Mouse (Mus musculus) midbrain, embryonic 11.5 days (tissue): ENCODE data around the gene Sh3bp1. TPM values are rescaled to one million over a fixed set of nuclear protein-coding genes. Genes with fewer than 3 reads are reported as not detected.

Source experiments
- ATAC-seq: fragments of 200-750 bp; cut with Nextera tagmentation; 2 replicates; pipeline ENCODE4 v1.8.0; 2017; ENCODE audit warnings: moderate TSS enrichment, moderate library complexity; ENCODE audit not compliant: low FRiP score
- DNase-seq: peaks from one replicate; pipeline ENCODE4 v3.0.0; 2015; ENCODE audit warnings: low spot score; ENCODE audit errors: missing footprints
- H3K27ac ChIP-seq: fragments of 300-500 bp; sonication (generic); 2 replicates; pipeline ENCODE4 v1.5.1; 2014; ENCODE audit warnings: low read depth, low read length
- H3K27me3 ChIP-seq: fragments of 300-500 bp; sonication (generic); 2 replicates; pipeline ENCODE4 v1.6.1; 2014; ENCODE audit warnings: mild to moderate bottlenecking, low read length, moderate library complexity, mixed read lengths; ENCODE audit not compliant: control insufficient read depth, insufficient read depth
- H3K36me3 ChIP-seq: fragments of 300-500 bp; sonication (generic); 2 replicates; pipeline ENCODE4 v1.6.1; 2014; ENCODE audit warnings: mild to moderate bottlenecking, low read length, moderate library complexity, mixed read lengths; ENCODE audit not compliant: control insufficient read depth, insufficient read depth
- H3K4me1 ChIP-seq: fragments of 300-500 bp; sonication (generic); 2 replicates; pipeline ENCODE4 v1.6.1; 2014; ENCODE audit warnings: low read length; ENCODE audit not compliant: control insufficient read depth, insufficient read depth
- H3K4me2 ChIP-seq: fragments of 300-500 bp; sonication (generic); 2 replicates; pipeline ENCODE4 v1.6.1; 2014; ENCODE audit warnings: mild to moderate bottlenecking, moderate library complexity
- H3K4me3 ChIP-seq: fragments of 300-500 bp; sonication (generic); 2 replicates; pipeline ENCODE4 v1.5.1; 2014; ENCODE audit warnings: low read depth, low read length
- H3K9ac ChIP-seq: fragments of 300-500 bp; sonication (generic); 2 replicates; pipeline ENCODE4 v1.6.1; 2014; ENCODE audit warnings: low read length
- H3K9me3 ChIP-seq: fragments of 300-500 bp; sonication (generic); 2 replicates; pipeline ENCODE4 v1.6.1; 2016; ENCODE audit warnings: low read length; ENCODE audit not compliant: control insufficient read depth
- WGBS: fragments of 180-500 bp; shearing (Covaris S2); extraction: QIAGEN DNeasy Blood & Tissue Kit; methylation state at CpG from one replicate; pipeline ENCODE4 v1.1.7; 2014; 5-methylcytosine and 5-hydroxymethylcytosine counted together
- polyA plus RNA-seq: library from polyadenylated mRNA; unstranded; fragments of >200 nt; fragmentation: Nextera tagmentation; extraction: Ambion mirVana; gene quantifications from 2 replicates; pipeline ENCODE4 v1.2.1, GENCODE M21; 2014

Gene Sh3bp1
- polyA plus RNA-seq, 1 experiment from 2014 or later = 9.1 TPM

GRCm38 (mm10) chr15:78862280-78862679, 37.3 kb upstream of the Sh3bp1 start:
- WGBS = 86% methylated on average over 5 of the region's 5 CpGs
- no peaks in the 10 kb centered on the region for H3K27me3 ChIP-seq
- no peak overlapping the region for H3K4me3 ChIP-seq
- H3K27ac ChIP-seq = no peak overlapping the region
- H3K9me3 ChIP-seq = no peaks in the 10 kb centered on the region
- H3K9ac ChIP-seq = no peak overlapping the region
- DNase-seq = no peak
- H3K36me3 ChIP-seq = no peaks in the 10 kb centered on the region
- no peaks in the 10 kb centered on the region for H3K4me1 ChIP-seq
- no peak for ATAC-seq
- no peak overlapping the region for H3K4me2 ChIP-seq

- Histone ChIP-seq H3K4me1 (peaks cover under 1% of the 10 kb centered on the region; the same call in 1 of the 2 replicates), H3K9ac (no peak overlapping the region), H3K4me2 (no peak overlapping the region), H3K27me3 (no peaks in the 10 kb centered on the region), H3K9me3 (no peaks in the 10 kb centered on the region), H3K27ac (no peak overlapping the region), H3K4me3 (no peak overlapping the region), H3K36me3 (no peaks in the 10 kb centered on the region)
- DNase-seq = no peak
- ATAC-seq = no peak
- 85% methylated on average over 2 of the region's 2 CpGs for WGBS
Observed at GRCm38 (mm10) chr15:78863154-78863553, 36.4 kb upstream of the Sh3bp1 start.

GRCm38 (mm10) chr15:78863852-78864253, 35.7 kb upstream of the Sh3bp1 start:
- Histone ChIP-seq H3K27ac (no peak overlapping the region), H3K4me2 (no peak overlapping the region), H3K27me3 (no peaks in the 10 kb centered on the region), H3K4me3 (no peak overlapping the region), H3K9me3 (no peaks in the 10 kb centered on the region), H3K36me3 (no peaks in the 10 kb centered on the region), H3K4me1 (peaks cover 8% of the 10 kb centered on the region; the same call in 1 of the 2 replicates), H3K9ac (no peak overlapping the region)
- 41% methylated on average over 13 of the region's 13 CpGs for WGBS
- DNase-seq (no peak), ATAC-seq (no peak)

- H3K36me3 ChIP-seq = no peaks in the 10 kb centered on the region
- H3K4me1 ChIP-seq = peaks cover 8% of the 10 kb centered on the region; the same call in 1 of the 2 replicates
- H3K27me3 ChIP-seq = no peaks in the 10 kb centered on the region
- no peak overlapping the region for H3K4me3 ChIP-seq
- DNase-seq (peak; percentile 88), ATAC-seq (peak; percentile 42; the same call in 1 of the 2 replicates)
- H3K27ac ChIP-seq = peak overlapping the region; percentile 7
- no peak overlapping the region for H3K9ac ChIP-seq
- 38% methylated on average over 9 of the region's 9 CpGs for WGBS
- no peak overlapping the region for H3K4me2 ChIP-seq
- no peaks in the 10 kb centered on the region for H3K9me3 ChIP-seq
Observed at GRCm38 (mm10) chr15:78868398-78868797, 31.2 kb upstream of the Sh3bp1 start.

- 56% methylated on average over 7 of the region's 7 CpGs for WGBS
- H3K27ac ChIP-seq = peak overlapping the region; percentile 7
- H3K4me3 ChIP-seq = no peak overlapping the region
- H3K36me3 ChIP-seq = no peaks in the 10 kb centered on the region
- ATAC-seq (peak; percentile 44; the same call in 1 of the 2 replicates), DNase-seq (no peak)
- peaks cover 8% of the 10 kb centered on the region; the same call in 1 of the 2 replicates for H3K4me1 ChIP-seq
- H3K9me3 ChIP-seq = no peaks in the 10 kb centered on the region
- H3K9ac ChIP-seq = no peak overlapping the region
- H3K4me2 ChIP-seq = no peak overlapping the region
- H3K27me3 ChIP-seq = no peaks in the 10 kb centered on the region
Observed at GRCm38 (mm10) chr15:78868826-78869233, 30.7 kb upstream of the Sh3bp1 start.

GRCm38 (mm10) chr15:78869775-78870174, 29.8 kb upstream of the Sh3bp1 start:
- Histone ChIP-seq H3K9me3 (no peaks in the 10 kb centered on the region), H3K4me3 (no peak overlapping the region), H3K4me2 (no peak overlapping the region), H3K27me3 (no peaks in the 10 kb centered on the region), H3K36me3 (no peaks in the 10 kb centered on the region), H3K9ac (no peak overlapping the region), H3K27ac (no peak overlapping the region), H3K4me1 (peaks cover 10% of the 10 kb centered on the region; the same call in 1 of the 2 replicates)
- DNase-seq = peak; percentile 86
- WGBS = 26% methylated on average over 6 of the region's 6 CpGs
- no peak for ATAC-seq

- no peak for DNase-seq
- H3K4me1 ChIP-seq = peaks cover 19% of the 10 kb centered on the region
- no peak overlapping the region for H3K4me2 ChIP-seq
- H3K9me3 ChIP-seq = no peaks in the 10 kb centered on the region
- no peak overlapping the region for H3K9ac ChIP-seq
- no peaks in the 10 kb centered on the region for H3K36me3 ChIP-seq
- WGBS = 52% methylated on average over 5 of the region's 5 CpGs
- no peaks in the 10 kb centered on the region for H3K27me3 ChIP-seq
- no peak for ATAC-seq
- no peak overlapping the region for H3K27ac ChIP-seq
- no peak overlapping the region for H3K4me3 ChIP-seq
Observed at GRCm38 (mm10) chr15:78872021-78872608, 27.5 kb upstream of the Sh3bp1 start.

GRCm38 (mm10) chr15:78873803-78874435, 25.6 kb upstream of the Sh3bp1 start:
- no peaks in the 10 kb centered on the region for H3K27me3 ChIP-seq
- H3K4me3 ChIP-seq = no peak overlapping the region
- H3K36me3 ChIP-seq = no peaks in the 10 kb centered on the region
- DNase-seq = no peak
- no peak overlapping the region for H3K9ac ChIP-seq
- ATAC-seq = no peak
- no peak overlapping the region for H3K4me2 ChIP-seq
- H3K9me3 ChIP-seq = no peaks in the 10 kb centered on the region
- WGBS = 55% methylated on average over 13 of the region's 13 CpGs
- no peak overlapping the region for H3K27ac ChIP-seq
- peaks cover 16% of the 10 kb centered on the region for H3K4me1 ChIP-seq

- ATAC-seq (no peak), DNase-seq (no peak)
- Histone ChIP-seq H3K27ac (no peak overlapping the region), H3K4me1 (peaks cover 19% of the 10 kb centered on the region), H3K36me3 (no peaks in the 10 kb centered on the region), H3K4me3 (no peak overlapping the region), H3K4me2 (no peak overlapping the region), H3K9me3 (no peaks in the 10 kb centered on the region), H3K27me3 (no peaks in the 10 kb centered on the region), H3K9ac (no peak overlapping the region)
- 76% methylated on average over 8 of the region's 8 CpGs for WGBS
Observed at GRCm38 (mm10) chr15:78874989-78875388, 24.6 kb upstream of the Sh3bp1 start.
